Mouse (Mus musculus) brain, embryonic 14.5 days (tissue): ENCODE data around the gene Pamr1. TPM values are rescaled to one million over a fixed set of nuclear protein-coding genes. Genes with fewer than 3 reads are reported as not detected.

Source experiments
- DNase-seq: peaks from one replicate; pipeline ENCODE4 v3.0.0-alpha.2; 2011; ENCODE audit warnings: low read depth
- CTCF ChIP-seq: fragments of 200-500 bp; IDR thresholded peaks from 2 replicates; pipeline ENCODE4 v1.5.1; 2012; ENCODE audit warnings: inconsistent platforms, mild to moderate bottlenecking, moderate library complexity, borderline replicate concordance; ENCODE audit not compliant: insufficient read depth, insufficient read length; ENCODE audit errors: extremely low read depth
- POLR2A ChIP-seq: fragments of 200-500 bp; IDR thresholded peaks from 2 replicates; pipeline ENCODE4 v1.6.1; 2012; ENCODE audit warnings: mild to moderate bottlenecking, inconsistent platforms, borderline replicate concordance; ENCODE audit not compliant: poor library complexity, insufficient read depth, insufficient read length, severe bottlenecking; ENCODE audit errors: extremely low read depth
- polyA plus RNA-seq: library from polyadenylated mRNA; depleted of rRNA; stranded (reverse); fragments of >200 nt; gene quantifications from 2 replicates; pipeline ENCODE4 v1.2.3, GENCODE M21; 2012

Gene Pamr1
- polyA plus RNA-seq, 1 experiment, result 6.2 TPM

DNA sequence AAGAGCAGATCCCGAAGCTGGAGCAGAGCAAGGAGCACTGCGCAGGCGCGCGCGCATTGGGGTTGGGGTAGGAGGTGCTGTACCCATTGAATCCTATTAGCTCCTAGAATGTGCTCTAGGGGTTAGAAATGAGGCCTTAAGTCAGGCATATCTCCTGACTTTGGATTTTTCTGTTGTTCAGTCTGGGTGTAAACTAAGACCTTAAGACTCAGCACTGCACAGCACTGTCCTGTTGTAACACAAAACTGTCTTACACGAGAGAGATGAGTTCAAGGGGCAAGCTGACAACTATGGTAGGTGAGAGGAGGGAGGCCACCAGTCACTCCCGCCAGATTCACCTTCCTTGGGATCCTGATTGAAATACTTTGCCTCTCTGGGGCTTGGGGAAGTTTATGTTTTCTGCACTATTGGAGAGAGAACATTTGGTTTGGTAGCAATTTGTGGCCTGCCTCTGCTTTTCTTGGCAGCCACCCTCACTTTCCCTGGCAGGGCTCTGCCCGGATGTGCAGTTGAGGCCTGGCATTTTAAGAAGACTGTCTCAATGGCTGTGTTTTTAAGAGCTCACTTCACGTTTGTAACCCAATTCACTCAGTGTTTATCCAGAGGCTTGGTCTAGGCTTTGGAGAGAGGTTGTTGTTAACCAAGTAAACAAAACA lies 99.2 kb downstream of the Pamr1 start:
- DNase-seq, result peak; percentile 61

DNA sequence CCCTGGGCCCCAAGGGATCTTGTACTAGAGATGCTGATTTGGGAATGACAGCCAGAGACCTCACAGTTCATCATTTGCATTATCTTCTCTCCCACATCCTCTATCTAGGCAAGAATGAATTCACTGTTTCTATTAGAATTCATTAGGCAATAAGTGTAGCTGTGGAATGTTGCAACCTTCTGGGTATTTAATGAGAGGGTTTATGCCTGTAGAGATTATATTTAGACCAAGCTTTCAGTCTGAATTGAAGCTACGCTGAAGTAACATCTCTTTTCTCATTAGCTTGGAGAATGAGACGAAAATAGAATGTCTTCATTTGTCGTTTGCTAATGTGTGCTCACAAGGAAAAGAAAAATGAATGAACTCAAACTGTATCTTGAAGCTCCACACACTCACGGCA lies 100.5 kb downstream of the Pamr1 start:
- DNase-seq, result peak; percentile 34
- TF ChIP-seq CTCF, result no peak
- TF ChIP-seq POLR2A, result no peak

More for the DNA sequence above, 99.2 kb downstream of the Pamr1 start:
- no peak for TF ChIP-seq POLR2A
- TF ChIP-seq CTCF, result no peak

DNA sequence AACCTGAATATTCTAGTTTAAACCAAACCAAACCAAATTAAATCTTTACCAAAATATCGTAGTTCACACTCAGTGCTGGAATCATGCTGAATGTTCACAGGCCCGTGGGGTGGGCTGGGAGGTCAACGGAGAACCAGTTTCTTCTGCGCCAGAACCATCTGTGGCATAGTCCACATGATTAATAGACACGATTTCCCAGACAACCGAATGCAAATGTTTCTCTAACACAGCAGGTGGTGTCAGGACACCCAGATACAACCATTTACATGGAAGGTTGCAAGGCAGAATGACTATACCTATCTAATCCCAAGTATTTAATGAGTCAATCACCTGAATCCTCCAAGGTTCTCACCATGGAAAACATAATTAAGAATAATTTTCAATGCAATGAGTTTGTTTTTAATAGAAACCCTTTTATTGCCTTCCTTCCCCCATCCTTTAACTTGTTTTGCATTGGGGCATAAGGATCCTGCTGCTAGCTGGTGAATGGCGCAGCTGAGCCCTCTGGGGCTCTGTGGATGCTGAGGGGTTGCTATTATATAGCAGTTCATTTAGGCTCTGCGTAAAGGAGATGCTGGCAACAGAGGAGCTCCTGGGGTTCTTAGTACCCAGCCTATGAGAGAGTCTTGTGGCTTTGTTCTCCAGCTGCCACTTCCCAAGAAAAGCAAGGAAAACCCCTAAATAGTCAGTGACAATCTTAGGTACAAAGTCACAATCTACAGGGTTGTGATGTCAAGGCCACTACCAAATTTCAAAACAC lies 106.3 kb downstream of the Pamr1 start:
- DNase-seq, result peak; percentile 84
- TF ChIP-seq CTCF (no peak), POLR2A (no peak)

DNA sequence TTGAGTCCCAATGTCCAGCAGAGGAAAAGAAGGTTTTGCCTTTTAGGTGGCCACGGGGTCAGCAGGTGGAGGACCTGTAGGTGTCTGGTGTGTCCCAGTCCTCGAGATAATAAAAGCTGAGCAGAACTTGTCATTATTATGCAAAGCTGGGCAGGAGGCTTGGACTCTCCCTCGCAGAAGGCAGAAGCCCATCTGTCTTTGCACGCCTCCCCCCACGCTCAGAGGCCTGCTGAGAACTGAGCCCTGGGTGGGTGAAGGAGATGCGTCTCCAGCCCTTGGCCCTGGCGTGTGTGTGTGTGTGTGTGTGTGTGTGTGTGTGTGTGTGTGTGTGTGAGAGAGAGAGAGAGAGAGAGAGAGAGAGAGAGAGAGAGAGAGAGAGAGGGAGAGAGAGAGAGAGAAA lies 107.9 kb downstream of the Pamr1 start:
- TF ChIP-seq POLR2A (no peak), CTCF (no peak)
- DNase-seq, result peak; percentile 79

DNA sequence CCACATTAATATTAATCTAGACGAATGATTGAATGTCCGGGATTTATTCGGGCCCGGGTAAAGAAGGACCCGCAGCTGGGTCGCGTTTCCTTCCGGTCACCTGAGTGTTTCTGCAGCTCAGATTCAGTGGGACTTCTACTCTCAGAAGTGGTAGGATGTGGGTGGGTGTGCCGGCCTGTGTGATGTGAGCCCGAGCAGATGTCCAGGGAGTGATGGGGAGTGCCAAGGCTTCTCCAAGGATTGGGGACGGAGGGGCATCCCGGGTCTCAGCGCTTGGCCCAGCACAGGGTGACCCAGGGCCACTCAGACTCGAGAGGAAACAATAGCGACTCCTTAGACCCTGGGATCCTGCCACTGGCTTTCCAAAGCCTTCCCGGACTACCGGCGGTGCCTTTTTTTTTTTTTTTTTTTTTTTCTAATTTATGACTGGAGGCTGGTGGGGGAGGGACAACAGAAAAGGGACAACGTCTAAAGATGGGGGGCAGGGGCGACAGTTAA lies 108.4 kb downstream of the Pamr1 start, which contains the start of gene Slc1a2:
Gene Slc1a2, plus strand, starts transcription at position 497 of the 498 bp plus-strand sequence.
- TF ChIP-seq POLR2A (no peak), CTCF (no peak)
- peak; percentile 73 for DNase-seq

DNA sequence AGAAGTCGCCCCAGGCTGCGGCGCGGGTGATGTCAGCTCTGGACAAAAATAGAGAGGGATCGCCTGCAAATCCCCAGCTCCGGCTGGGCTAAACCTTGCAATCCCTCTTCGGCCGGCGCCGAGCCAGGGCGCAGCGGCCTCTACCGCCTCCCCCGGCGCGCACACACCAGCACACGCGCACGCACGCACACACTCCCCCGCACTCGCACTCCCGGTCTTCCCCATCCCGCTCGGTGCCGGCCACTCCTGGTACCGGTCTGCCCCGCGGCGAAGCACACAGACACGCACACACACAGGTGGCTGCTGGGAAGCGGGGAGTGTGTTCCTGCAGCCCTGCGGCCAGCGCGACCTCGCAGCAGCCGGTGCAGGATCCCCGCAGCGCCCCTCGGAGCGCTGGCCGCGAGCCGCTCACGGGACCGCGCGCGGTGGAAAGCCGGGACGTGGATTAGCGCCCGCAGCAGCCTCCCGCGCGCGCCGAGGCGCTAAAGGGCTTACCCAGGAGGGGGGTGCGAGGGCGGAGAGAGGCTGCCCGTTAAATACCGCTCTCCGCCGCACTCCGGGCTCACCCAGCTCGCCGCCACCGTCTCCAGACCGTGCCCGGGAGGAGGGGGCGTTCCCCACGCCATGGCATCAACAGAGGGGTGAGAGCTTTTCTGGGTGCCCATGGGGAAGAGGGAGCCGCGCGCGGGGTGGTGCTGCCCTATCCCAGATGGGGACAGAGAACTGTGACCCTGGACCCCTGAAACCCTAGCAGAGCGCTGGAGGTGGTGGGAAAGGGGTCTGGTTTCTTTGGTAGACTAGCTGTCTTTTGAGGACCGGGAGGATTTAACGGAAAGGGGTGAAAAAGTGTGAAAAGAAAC lies 109.1 kb downstream of the Pamr1 start:
- peak; percentile 87 for DNase-seq
- TF ChIP-seq POLR2A (peak; percentile 25; the same call in 1 of the 2 replicates), CTCF (peak; percentile 37; the same call in 1 of the 2 replicates)

DNA sequence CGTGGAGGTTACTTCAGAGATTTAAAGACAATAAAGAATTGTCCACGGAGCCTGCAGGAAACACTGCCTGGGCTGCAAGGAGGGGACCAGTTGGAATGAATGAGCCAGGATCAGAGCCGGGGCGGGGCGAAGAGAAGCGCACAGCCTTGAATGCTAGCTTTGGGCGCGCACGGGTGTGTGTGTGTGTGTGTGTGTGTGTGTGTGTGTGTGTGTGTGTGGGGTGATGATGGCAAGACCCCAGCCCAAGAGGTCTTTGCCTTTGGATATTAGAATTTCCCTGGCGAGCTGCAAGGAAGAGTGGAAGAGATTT lies 109.7 kb downstream of the Pamr1 start:
- DNase-seq, result peak; percentile 69
- TF ChIP-seq CTCF, result no peak
- no peak for TF ChIP-seq POLR2A

DNA sequence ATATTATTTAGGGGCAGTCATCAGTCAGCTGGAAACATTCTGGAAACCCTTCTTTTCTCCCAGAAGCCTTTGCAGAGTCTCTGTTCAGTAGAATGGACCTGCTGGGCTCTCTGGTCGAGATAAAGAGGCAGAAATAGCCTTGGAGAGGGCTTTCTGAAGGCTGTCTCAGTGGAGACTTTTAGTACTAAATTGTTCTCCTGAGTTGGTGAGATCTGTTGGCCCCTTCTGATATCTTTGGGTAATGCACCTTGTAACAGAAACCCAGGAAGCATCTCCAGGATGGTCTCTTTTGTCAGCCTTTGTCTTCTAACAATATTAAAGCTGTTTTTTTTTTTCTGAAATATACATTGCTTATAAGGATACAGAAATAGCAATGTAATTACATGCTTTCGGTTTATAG lies 111.2 kb downstream of the Pamr1 start:
- TF ChIP-seq CTCF (no peak), POLR2A (no peak)
- DNase-seq, result peak; percentile 44

DNA sequence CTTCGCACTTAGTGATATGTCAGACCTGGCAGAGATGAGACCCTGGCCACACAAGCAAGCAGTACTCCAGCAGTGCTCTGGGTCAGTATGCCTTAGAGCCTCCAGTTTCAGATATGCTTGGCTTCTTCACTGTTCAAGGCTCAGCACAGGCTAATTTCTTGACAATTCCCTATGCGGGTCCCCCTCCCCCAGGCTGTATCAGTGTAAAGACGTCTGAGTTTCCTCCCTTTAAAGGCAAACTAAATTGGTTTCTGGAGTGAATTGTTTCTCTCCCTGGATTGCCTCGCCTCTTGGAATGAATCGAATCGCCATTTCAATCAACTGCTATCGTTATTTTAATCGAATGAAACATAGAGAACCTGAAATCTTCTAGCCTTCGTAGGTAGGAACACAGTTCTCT lies 113.1 kb downstream of the Pamr1 start:
- TF ChIP-seq POLR2A, result no peak
- TF ChIP-seq CTCF, result no peak
- DNase-seq, result peak; percentile 64

DNA sequence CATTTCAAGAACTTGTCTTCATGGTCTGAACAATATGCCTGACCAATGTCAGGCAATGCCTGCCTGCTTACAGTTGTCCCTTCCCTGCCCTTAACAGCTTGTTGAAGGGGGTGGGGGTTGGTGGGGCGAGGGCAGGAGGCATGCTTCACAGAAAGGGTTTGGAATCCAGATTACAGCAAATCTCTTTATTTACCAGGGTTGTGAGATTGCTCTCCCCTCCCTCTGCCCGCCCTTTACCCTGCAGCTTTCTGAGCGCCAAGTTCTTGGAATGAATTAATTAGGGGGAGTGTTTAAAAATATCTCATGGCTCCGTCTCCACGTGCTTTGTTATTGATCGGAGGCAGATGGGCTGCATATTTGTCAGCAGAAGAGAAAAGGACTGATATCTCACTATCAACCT lies 113.5 kb downstream of the Pamr1 start:
- peak; percentile 81 for DNase-seq
- no peak for TF ChIP-seq POLR2A
- no peak for TF ChIP-seq CTCF

DNA sequence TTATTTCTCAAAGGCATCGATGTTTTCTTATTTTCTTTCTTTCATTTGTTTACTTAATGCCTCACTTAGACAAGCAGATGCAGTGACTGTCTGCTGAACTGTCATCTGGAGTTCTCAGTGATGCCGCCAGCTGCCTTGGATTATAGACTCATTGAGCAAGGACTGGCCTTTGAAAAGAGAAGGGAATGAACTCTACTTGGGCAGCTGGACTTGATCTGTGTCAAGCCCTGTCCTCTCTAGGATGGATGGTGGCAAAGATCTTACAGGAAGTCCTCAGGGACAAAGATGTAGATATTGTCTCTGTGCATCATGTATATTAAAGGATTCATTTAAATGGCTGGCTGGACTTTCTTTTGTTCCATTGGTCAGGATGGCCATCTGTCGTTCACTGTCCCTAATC lies 114.1 kb downstream of the Pamr1 start:
- peak; percentile 65 for DNase-seq
- TF ChIP-seq POLR2A (no peak), CTCF (no peak)

DNA sequence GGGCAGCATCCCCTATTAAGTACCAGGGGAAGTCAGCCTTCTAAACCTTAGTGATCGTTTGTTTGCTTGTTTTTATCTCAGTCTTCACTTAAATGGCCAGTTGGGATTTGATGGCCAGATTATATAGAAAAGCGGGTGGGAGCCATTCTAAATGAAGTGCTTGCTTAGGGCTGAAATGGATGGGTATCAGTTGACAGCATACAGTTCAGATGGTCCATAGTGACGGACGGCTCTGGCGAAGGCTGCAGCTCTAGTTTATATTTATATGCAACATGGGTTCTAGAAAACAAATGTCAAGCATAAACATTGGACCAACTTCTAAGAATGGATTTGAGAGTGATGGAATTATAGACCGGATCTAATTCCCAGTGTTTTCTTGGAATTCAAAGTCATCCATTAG lies 118.2 kb downstream of the Pamr1 start:
- TF ChIP-seq CTCF (no peak), POLR2A (no peak)
- no peak for DNase-seq

DNA sequence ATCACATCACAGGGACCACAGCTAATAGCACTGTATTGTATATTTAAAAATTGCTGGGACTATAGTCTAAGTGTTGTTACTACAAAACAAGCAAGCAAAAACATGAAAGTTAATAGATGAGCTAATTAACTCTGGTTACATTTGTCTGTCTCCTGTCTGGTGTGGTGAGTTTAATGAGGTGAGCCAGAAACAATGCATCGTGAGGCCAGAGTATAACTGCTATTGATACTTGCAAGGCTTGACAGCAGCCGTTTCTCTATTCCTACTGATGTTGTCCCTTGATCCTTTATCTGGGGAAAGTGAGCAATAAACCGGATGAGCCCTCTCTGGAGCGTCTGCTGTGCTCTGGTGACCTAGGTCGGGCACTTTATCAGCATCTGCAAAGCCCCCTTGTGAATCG lies 119.8 kb downstream of the Pamr1 start:
- no peak for DNase-seq
- TF ChIP-seq POLR2A, result no peak
- TF ChIP-seq CTCF, result no peak
